Mouse (Mus musculus): ENCODE measurements at regions not wholly inside any gene's neighbourhood (a gene's known extent, or its start where the extent isn't known, plus 50 kb on each side); places are given as distances from the start of the nearest gene placed in this dataset.
"Not testable (repeated sequence)": the region's sequence is repeated elsewhere in the genome, so short reads cannot be mapped to it uniquely, and the experiment has no call there.

GRCm38 (mm10) chr3:22815842-22816241 lies 739.4 kb downstream of the Tbl1xr1 start:
- DNase-seq: no peak

- DNase-seq: no peak
Observed at GRCm38 (mm10) chr3:22826485-22826884, 750.0 kb downstream of the Tbl1xr1 start.

GRCm38 (mm10) chr3:22838986-22839385 lies 762.5 kb downstream of the Tbl1xr1 start:
- no peak for DNase-seq

- no peak for DNase-seq
Observed at GRCm38 (mm10) chr3:22850474-22850873, 774.0 kb downstream of the Tbl1xr1 start.

- no peak for DNase-seq
Observed at GRCm38 (mm10) chr3:22863595-22863994, 787.1 kb downstream of the Tbl1xr1 start.

- no peak for DNase-seq
Observed at GRCm38 (mm10) chr3:22877883-22878282, 801.4 kb downstream of the Tbl1xr1 start.

GRCm38 (mm10) chr3:22892735-22893134 lies 816.3 kb downstream of the Tbl1xr1 start:
- DNase-seq: no peak

GRCm38 (mm10) chr3:22897651-22898050 lies 821.2 kb downstream of the Tbl1xr1 start:
- peak; percentile 5 for DNase-seq

- DNase-seq: no peak
Observed at GRCm38 (mm10) chr3:22900966-22901365, 824.5 kb downstream of the Tbl1xr1 start.

- DNase-seq: no peak
Observed at GRCm38 (mm10) chr3:22928970-22929369, 852.5 kb downstream of the Tbl1xr1 start.

GRCm38 (mm10) chr3:22929762-22930519 lies 853.5 kb downstream of the Tbl1xr1 start:
- no peak for DNase-seq

- DNase-seq: not testable (repeated sequence)
Observed at GRCm38 (mm10) chr3:22945646-22946045, 869.2 kb downstream of the Tbl1xr1 start.

GRCm38 (mm10) chr3:22947181-22947580 lies 870.7 kb downstream of the Tbl1xr1 start:
- DNase-seq: no peak

GRCm38 (mm10) chr3:22948168-22948768 lies 871.8 kb downstream of the Tbl1xr1 start:
- no peak for DNase-seq

GRCm38 (mm10) chr3:22957422-22957821 lies 881.0 kb downstream of the Tbl1xr1 start:
- no peak for DNase-seq

- no peak for DNase-seq
Observed at GRCm38 (mm10) chr3:22972681-22973080, 896.2 kb downstream of the Tbl1xr1 start.

GRCm38 (mm10) chr3:22976801-22977200 lies 900.3 kb downstream of the Tbl1xr1 start:
- DNase-seq: no peak

GRCm38 (mm10) chr3:22979896-22980890 lies 903.7 kb downstream of the Tbl1xr1 start:
- DNase-seq: no peak

- DNase-seq: no peak
Observed at GRCm38 (mm10) chr3:22982430-22982829, 906.0 kb downstream of the Tbl1xr1 start.

- no peak for DNase-seq
Observed at GRCm38 (mm10) chr3:22990136-22990820, 913.8 kb downstream of the Tbl1xr1 start.

GRCm38 (mm10) chr3:22995228-22995627 lies 918.8 kb downstream of the Tbl1xr1 start:
- DNase-seq: no peak

- no peak for DNase-seq
Observed at GRCm38 (mm10) chr3:22995833-22996232, 919.4 kb downstream of the Tbl1xr1 start.

GRCm38 (mm10) chr3:23001071-23001470 lies 924.6 kb downstream of the Tbl1xr1 start:
- no peak for DNase-seq

Data from kidney, postnatal 10 days (tissue).